Comparison of ENCODE assay signal across 14 mouse cellular contexts in the genomic region with DNA sequence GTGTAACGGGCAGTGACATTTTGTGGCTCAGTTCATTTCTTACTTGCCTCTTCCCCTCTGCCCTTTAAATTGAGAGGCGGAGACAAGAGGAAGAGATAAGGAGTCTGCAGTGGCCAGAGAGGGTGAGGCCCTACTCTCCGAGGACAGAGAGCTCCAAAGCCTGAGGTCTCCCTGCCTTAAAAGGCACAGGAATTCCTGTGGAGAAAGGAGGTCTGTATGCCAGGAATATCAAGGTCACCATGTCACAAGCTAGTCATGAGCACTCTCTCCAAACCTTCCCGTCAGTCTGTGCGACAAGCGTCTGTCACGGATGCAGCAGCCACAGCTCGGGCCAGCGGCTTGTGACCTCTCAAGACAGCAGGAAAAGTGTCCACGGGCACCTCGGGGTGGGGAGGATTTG. TPM values are rescaled to one million over a fixed set of nuclear protein-coding genes. Genes with fewer than 3 reads are reported as not detected.
A peak's percentile ranks its signal among the peaks of the same experiment; 100 is the strongest.
DNase-seq lines count a peak whose midpoint lies in the region; ATAC-seq and TF ChIP-seq lines count a peak whose summit lies in the region.
"Had no signal": no experiment of that assay in that cellular context is flagged by ENCODE, and none has a peak within 500 bp of the region (broad histone marks: within the 10 kb centered on the region; RNA-seq: fewer than 3 reads in every experiment).

No protein-coding gene starts in this region.

- peak; percentile 25; the same call in 1 of the 2 replicates for ATAC-seq in intestine, embryonic 16.5 days
- no peak for ATAC-seq in intestine, postnatal 0 days
- peak; percentile 79 for ATAC-seq in heart, embryonic 12.5 days (ENCODE audit: insufficient number of reproducible peaks, low FRiP score)
- ATAC-seq in liver, embryonic 12.5 days: peak; percentile 50; the same call in 1 of the 2 replicates
- ATAC-seq: forebrain, postnatal 0 days had no signal

- TF ChIP-seq CTCF in intestine, postnatal 0 days (IDR thresholded peaks at IDR 0.05; ENCODE audit: low read depth): no peak
- TF ChIP-seq CTCF in left cerebral cortex, adult 2 months (IDR thresholded peaks at IDR 0.05): no peak

- H3K9ac ChIP-seq in intestine, embryonic 16.5 days (ENCODE audit: low read depth, low read length): no peak overlapping the region
- no peak overlapping the region for H3K9ac ChIP-seq in intestine, postnatal 0 days (ENCODE audit: low read depth, low read length)
- H3K9ac ChIP-seq in heart, embryonic 12.5 days: no peak overlapping the region; the same call in 1 of the 2 replicates
- peak overlapping the region; percentile 48; the same call in 1 of the 2 replicates for H3K9ac ChIP-seq in liver, embryonic 12.5 days
- H3K9ac ChIP-seq: forebrain, postnatal 0 days; hindbrain, embryonic 12.5 days; limb, embryonic 13.5 days had no signal

- H3K27ac ChIP-seq in intestine, embryonic 16.5 days (ENCODE audit: low read length): no peak overlapping the region
- no peak overlapping the region for H3K27ac ChIP-seq in intestine, postnatal 0 days (ENCODE audit: low read depth, low read length)
- peak overlapping the region; percentile 98 for H3K27ac ChIP-seq in heart, embryonic 12.5 days (ENCODE audit: poor library complexity, severe bottlenecking)
- peak overlapping the region; percentile 62; the same call in 1 of the 2 replicates for H3K27ac ChIP-seq in liver, embryonic 12.5 days
- no peak overlapping the region for H3K27ac ChIP-seq in left cerebral cortex, adult 2 months
- H3K27ac ChIP-seq: hindbrain, embryonic 12.5 days; limb, embryonic 13.5 days had no signal

- H3K4me3 ChIP-seq in intestine, embryonic 16.5 days (ENCODE audit: low read length): no peak overlapping the region
- H3K4me3 ChIP-seq in intestine, postnatal 0 days (ENCODE audit: low read depth, low read length): no peak overlapping the region
- no peak overlapping the region for H3K4me3 ChIP-seq in heart, embryonic 12.5 days
- peak overlapping the region; percentile 9; the same call in 1 of the 2 replicates for H3K4me3 ChIP-seq in liver, embryonic 12.5 days
- no peak overlapping the region for H3K4me3 ChIP-seq in left cerebral cortex, adult 2 months
- H3K4me3 ChIP-seq: hindbrain, embryonic 12.5 days; limb, embryonic 13.5 days had no signal

- peaks cover 10% of the 10 kb centered on the region; the same call in 1 of the 2 replicates for H3K4me1 ChIP-seq in intestine, embryonic 16.5 days (ENCODE audit: control insufficient read depth, insufficient read depth, low read length)
- no peaks in the 10 kb centered on the region for H3K4me1 ChIP-seq in intestine, postnatal 0 days (replicated peaks; ENCODE audit: control insufficient read depth, insufficient read depth, low read length)
- H3K4me1 ChIP-seq in heart, embryonic 12.5 days (replicated peaks): peaks cover 47% of the 10 kb centered on the region
- H3K4me1 ChIP-seq in liver, embryonic 12.5 days: peaks cover 54% of the 10 kb centered on the region

- 38% methylated on average over 11 of the region's 11 CpGs for WGBS in intestine, embryonic 16.5 days
- WGBS in intestine, postnatal 0 days: 34% methylated on average over 11 of the region's 11 CpGs
- WGBS in heart, embryonic 12.5 days: 4% methylated on average over 11 of the region's 11 CpGs
- WGBS in liver, embryonic 12.5 days (ENCODE audit: insufficient replicate concordance): 13% methylated on average over 11 of the region's 11 CpGs

- H3K4me2 ChIP-seq in intestine, embryonic 16.5 days (ENCODE audit: low read depth, low read length): no peak overlapping the region
- no peak overlapping the region for H3K4me2 ChIP-seq in intestine, postnatal 0 days (replicated peaks; ENCODE audit: low read depth)
- H3K4me2 ChIP-seq in heart, embryonic 12.5 days: 0 out of 2 replicates have a peak overlapping the region, but pooled peaks have one; percentile 0
- H3K4me2 ChIP-seq in liver, embryonic 12.5 days: peak overlapping the region; percentile 58
- H3K4me2 ChIP-seq: hindbrain, embryonic 12.5 days; limb, embryonic 13.5 days had no signal

- intact Hi-C loops in left cerebral cortex, adult 2 months (cut with DNase I): loop anchor here (5.0 kb wide), 1 partner anchor 1197 kb away; no protein-coding TSS in a partner anchor

- H3K27me3 ChIP-seq in intestine, embryonic 16.5 days (replicated peaks; ENCODE audit: control insufficient read depth, insufficient read depth, low read length): no peaks in the 10 kb centered on the region
- no peaks in the 10 kb centered on the region for H3K27me3 ChIP-seq in intestine, postnatal 0 days (replicated peaks; ENCODE audit: control insufficient read depth, insufficient read depth, low read length)
- H3K27me3 ChIP-seq in heart, embryonic 12.5 days (replicated peaks): no peaks in the 10 kb centered on the region
- no peaks in the 10 kb centered on the region for H3K27me3 ChIP-seq in liver, embryonic 12.5 days (replicated peaks)
- H3K27me3 ChIP-seq: hindbrain, embryonic 12.5 days had no signal

- DNase-seq in adrenal gland, adult 8-10 months: peak; percentile 45
- DNase-seq in gastrocnemius, adult 18-20 months (ENCODE audit: low spot score): no peak
- DNase-seq in left cerebral cortex, adult 2 months (ENCODE audit: extremely low spot score in 1 of 2, low spot score in 2 of 2): no peak
- no peak for DNase-seq in left cerebral cortex, adult 9 months (ENCODE audit: low spot score in 2 of 2)
- DNase-seq: forebrain, postnatal 0 days; kidney, postnatal 36 days had no signal

- H3K36me3 ChIP-seq in intestine, embryonic 16.5 days (ENCODE audit: control insufficient read depth, insufficient read depth, low read length): no peaks in the 10 kb centered on the region
- no peaks in the 10 kb centered on the region for H3K36me3 ChIP-seq in intestine, postnatal 0 days (ENCODE audit: control insufficient read depth, insufficient read depth)
- 0 out of 2 replicates have a peak, but pooled peaks cover 2% of the 10 kb centered on the region for H3K36me3 ChIP-seq in heart, embryonic 12.5 days
- H3K36me3 ChIP-seq in liver, embryonic 12.5 days: no peaks in the 10 kb centered on the region
- H3K36me3 ChIP-seq: hindbrain, embryonic 12.5 days; limb, embryonic 13.5 days had no signal

- no peaks in the 10 kb centered on the region for H3K9me3 ChIP-seq in intestine, embryonic 16.5 days (ENCODE audit: control insufficient read depth, low read length)
- H3K9me3 ChIP-seq in intestine, postnatal 0 days (ENCODE audit: control insufficient read depth): no peaks in the 10 kb centered on the region
- H3K9me3 ChIP-seq in heart, embryonic 12.5 days (replicated peaks): no peaks in the 10 kb centered on the region
- H3K9me3 ChIP-seq in liver, embryonic 12.5 days (replicated peaks): no peaks in the 10 kb centered on the region
- H3K9me3 ChIP-seq: hindbrain, embryonic 12.5 days; limb, embryonic 13.5 days had no signal

RNA-seq across cellular contexts. Expression of gene Kcne1, which starts 14.1 kb away (rescaled TPM):
- polyA plus RNA-seq in intestine, embryonic 16.5 days (2015; fragmentation: Nextera tagmentation; extraction: Ambion mirVana): not detected in 2 replicates
- polyA plus RNA-seq in intestine, postnatal 0 days (2015; fragmentation: Nextera tagmentation; extraction: Ambion mirVana): not detected in 2 replicates
- not detected for total RNA-seq in adrenal gland, adult 8-10 months (2022)
- polyA plus RNA-seq in heart, embryonic 12.5 days (2016; fragmentation: Nextera tagmentation; extraction: Ambion mirVana): 78.4 and 87.1 TPM in 2 replicates
- 0.41 TPM in 1 of 2 replicates, not detected in the other for polyA plus RNA-seq in liver, embryonic 12.5 days (2016; fragmentation: Nextera tagmentation; extraction: Ambion mirVana)
- total RNA-seq in gastrocnemius, adult 18-20 months (2021): not detected
- not detected for total RNA-seq in left cerebral cortex, adult 2 months (2021)
- total RNA-seq: forebrain, postnatal 0 days had no signal
- polyA plus RNA-seq: forebrain, postnatal 0 days had no signal

RNA-seq across cellular contexts. Expression of gene Fam243, which starts 23.9 kb away (rescaled TPM):
- not detected in 2 replicates for polyA plus RNA-seq in intestine, embryonic 16.5 days (2015; fragmentation: Nextera tagmentation; extraction: Ambion mirVana)
- not detected in 2 replicates for polyA plus RNA-seq in intestine, postnatal 0 days (2015; fragmentation: Nextera tagmentation; extraction: Ambion mirVana)
- under 1 TPM in 1 of 4 experiments, not detected in 3; 0.13 TPM for total RNA-seq in adrenal gland, adult 8-10 months (2022)
- not detected in 2 replicates for polyA plus RNA-seq in heart, embryonic 12.5 days (2016; fragmentation: Nextera tagmentation; extraction: Ambion mirVana)
- polyA plus RNA-seq in liver, embryonic 12.5 days (2016; fragmentation: Nextera tagmentation; extraction: Ambion mirVana): not detected in 2 replicates
- total RNA-seq in gastrocnemius, adult 18-20 months (2021): not detected
- total RNA-seq in left cerebral cortex, adult 2 months (2021): not detected
- total RNA-seq: forebrain, postnatal 0 days had no signal
- polyA plus RNA-seq: C2C12; forebrain, postnatal 0 days; limb, embryonic 13.5 days had no signal

RNA-seq across cellular contexts. Expression of gene Smim11, which starts 44.1 kb away (rescaled TPM):
- 98.0 and 101 TPM in 2 replicates for polyA plus RNA-seq in intestine, embryonic 16.5 days (2015; fragmentation: Nextera tagmentation; extraction: Ambion mirVana)
- polyA plus RNA-seq in intestine, postnatal 0 days (2015; fragmentation: Nextera tagmentation; extraction: Ambion mirVana): 91.3 and 93.0 TPM in 2 replicates
- total RNA-seq in adrenal gland, adult 8-10 months (2022): 10 to 100 TPM; 52.1 to 83.0 (median 64.7) TPM
- 121 and 124 TPM in 2 replicates for polyA plus RNA-seq in heart, embryonic 12.5 days (2016; fragmentation: Nextera tagmentation; extraction: Ambion mirVana)
- 76.4 and 76.8 TPM in 2 replicates for polyA plus RNA-seq in liver, embryonic 12.5 days (2016; fragmentation: Nextera tagmentation; extraction: Ambion mirVana)
- total RNA-seq in gastrocnemius, adult 18-20 months (2021): 10 to 100 TPM; 72.4 to 76.2 TPM
- 10 to 100 TPM; 15.2 to 20.8 TPM for total RNA-seq in left cerebral cortex, adult 2 months (2021)

RNA-seq across cellular contexts. Expression of gene Kcne2, which starts 53.0 kb away (rescaled TPM):
- polyA plus RNA-seq in intestine, embryonic 16.5 days (2015; fragmentation: Nextera tagmentation; extraction: Ambion mirVana): 0.10 and 0.21 TPM in 2 replicates
- polyA plus RNA-seq in intestine, postnatal 0 days (2015; fragmentation: Nextera tagmentation; extraction: Ambion mirVana): 0.09 TPM in 1 of 2 replicates, not detected in the other
- not detected for total RNA-seq in adrenal gland, adult 8-10 months (2022)
- 2.0 and 2.1 TPM in 2 replicates for polyA plus RNA-seq in heart, embryonic 12.5 days (2016; fragmentation: Nextera tagmentation; extraction: Ambion mirVana)
- 0.13 TPM in 1 of 2 replicates, not detected in the other for polyA plus RNA-seq in liver, embryonic 12.5 days (2016; fragmentation: Nextera tagmentation; extraction: Ambion mirVana)
- total RNA-seq in gastrocnemius, adult 18-20 months (2021): not detected
- total RNA-seq in left cerebral cortex, adult 2 months (2021): under 1 TPM; 0.21 to 0.61 TPM
- polyA plus RNA-seq: C2C12; embryonic facial prominence, embryonic 11.5 days had no signal

Comparison
In these comparisons a context has a peak if more than half of its experiments do, and no peak if none do; other contexts are left out.
1. H3K27ac ChIP-seq: peak in heart, embryonic 12.5 days (single experiment) and liver, embryonic 12.5 days (single experiment); none in intestine, embryonic 16.5 days (single experiment), intestine, postnatal 0 days (single experiment) and left cerebral cortex, adult 2 months (single experiment).
2. H3K4me2 ChIP-seq: peak in heart, embryonic 12.5 days (single experiment) and liver, embryonic 12.5 days (single experiment); none in intestine, embryonic 16.5 days (single experiment) and intestine, postnatal 0 days (single experiment).
3. RNA of gene Kcne1, which starts 14.1 kb away (polyA plus RNA-seq): 78.4 to 87.1 TPM in heart, embryonic 12.5 days; not detected in intestine, embryonic 16.5 days, not detected in intestine, postnatal 0 days and 0.41 TPM in liver, embryonic 12.5 days; every median in the first group is over 10 times any median in the second.